Mouse (Mus musculus) heart, postnatal 0 days (tissue): ENCODE results near the gene Rsph10b. TPM values are rescaled to one million over a fixed set of nuclear protein-coding genes. Genes with fewer than 3 reads are reported as not detected.

Experiments used
- ATAC-seq: fragments of 200-750 bp; cut with Nextera tagmentation; 2 replicates; pipeline ENCODE4 v1.8.0; 2017; ENCODE audit warnings: low read depth, moderate number of reproducible peaks, moderate library complexity; ENCODE audit not compliant: insufficient read depth
- DNase-seq: peaks from one replicate; pipeline ENCODE4 v3.0.0-alpha.2; 2016; ENCODE audit warnings: low spot score
- H3K27ac ChIP-seq: fragments of 300-500 bp; sonication (generic); 2 replicates; pipeline ENCODE4 v1.5.1; 2014; ENCODE audit warnings: low read depth, mild to moderate bottlenecking
- H3K27me3 ChIP-seq: fragments of 300-500 bp; sonication (generic); 2 replicates; pipeline ENCODE4 v1.6.1; 2014; ENCODE audit warnings: low read length, mixed read lengths; ENCODE audit not compliant: control insufficient read depth, insufficient read depth
- H3K36me3 ChIP-seq: fragments of 300-500 bp; sonication (generic); replicated peaks from 2 replicates; pipeline ENCODE4 v1.6.1; 2014; ENCODE audit warnings: low read length, mixed read lengths; ENCODE audit not compliant: control insufficient read depth, insufficient read depth
- H3K4me1 ChIP-seq: fragments of 300-500 bp; sonication (generic); 2 replicates; pipeline ENCODE4 v1.6.1; 2014; ENCODE audit warnings: antibody characterized with exemption; ENCODE audit not compliant: control insufficient read depth, insufficient read depth
- H3K4me2 ChIP-seq: fragments of 300-500 bp; sonication (generic); 2 replicates; pipeline ENCODE4 v1.6.1; 2014; ENCODE audit warnings: low read depth, mild to moderate bottlenecking, low read length, moderate library complexity
- H3K4me3 ChIP-seq: fragments of 300-500 bp; sonication (generic); 2 replicates; pipeline ENCODE4 v1.5.1; 2014; ENCODE audit warnings: low read depth, low read length
- H3K9ac ChIP-seq: fragments of 300-500 bp; sonication (generic); replicated peaks from 2 replicates; pipeline ENCODE4 v1.6.1; 2014; ENCODE audit warnings: low read depth, low read length, mixed read lengths
- H3K9me3 ChIP-seq: fragments of 300-500 bp; sonication (generic); replicated peaks from 2 replicates; pipeline ENCODE4 v1.6.1; 2016; ENCODE audit warnings: low read length; ENCODE audit not compliant: control insufficient read depth
- CTCF ChIP-seq: IDR thresholded peaks from 2 replicates; pipeline ENCODE4 v1.5.1; 2016; ENCODE audit warnings: antibody characterized with exemption, control low read depth, low read depth
- EP300 ChIP-seq: IDR thresholded peaks from 2 replicates; pipeline ENCODE4 v1.6.1; 2016; ENCODE audit warnings: antibody characterized with exemption, low read depth
- WGBS: fragments of 180-500 bp; shearing (Covaris S2); extraction: QIAGEN DNeasy Blood & Tissue Kit; methylation state at CpG from one replicate; pipeline ENCODE4 v1.1.7; 2014; 5-methylcytosine and 5-hydroxymethylcytosine counted together
- polyA plus RNA-seq: library from polyadenylated mRNA; unstranded; fragments of >200 nt; fragmentation: Nextera tagmentation; extraction: Ambion mirVana; gene quantifications from 2 replicates; pipeline ENCODE4 v1.2.1, GENCODE M21; 2015
- total RNA-seq: library from RNA; depleted of rRNA; stranded (reverse); fragments of >200 nt; gene quantifications from 2 replicates; pipeline ENCODE4 v1.2.3, GENCODE M21; 2014; ENCODE audit warnings: low replicate concordance

Gene Rsph10b
- total and polyA plus RNA-seq, 2 experiments from 2014 or later, result 0.72 to 1.2 TPM

- 96% methylated on average over 8 of the region's 8 CpGs for WGBS
- DNase-seq (no peak), ATAC-seq (no peak)
- TF ChIP-seq CTCF (no peak), EP300 (no peak)
- Histone ChIP-seq H3K4me1 (no peaks in the 10 kb centered on the region), H3K9me3 (no peaks in the 10 kb centered on the region), H3K36me3 (peaks cover 72% of the 10 kb centered on the region), H3K4me2 (no peak within 1 kb of the TSS), H3K4me3 (no peak within 1 kb of the TSS), H3K27ac (no peak within 1 kb of the TSS), H3K27me3 (no peaks in the 10 kb centered on the region), H3K9ac (no peak within 1 kb of the TSS)
Measured at GRCm38 (mm10) chr5:143927875-143928274, 5.0 kb upstream of the Rsph10b start, which contains the start of gene Gm42421. Gm42421 (plus strand) TSS chr5:143928175.

- H3K4me3 ChIP-seq, result no peak overlapping the region
- DNase-seq (no peak), ATAC-seq (no peak)
- H3K36me3 ChIP-seq, result peaks cover 59% of the 10 kb centered on the region
- no peak overlapping the region for H3K9ac ChIP-seq
- no peak for TF ChIP-seq EP300
- TF ChIP-seq CTCF, result no peak
- no peaks in the 10 kb centered on the region for H3K4me1 ChIP-seq
- 91% methylated on average over 4 of the region's 4 CpGs for WGBS
- no peak overlapping the region for H3K27ac ChIP-seq
- H3K9me3 ChIP-seq, result no peaks in the 10 kb centered on the region
- no peak overlapping the region for H3K4me2 ChIP-seq
- H3K27me3 ChIP-seq, result no peaks in the 10 kb centered on the region
Measured at GRCm38 (mm10) chr5:143929291-143929690, 3.5 kb upstream of the Rsph10b start.

DNA sequence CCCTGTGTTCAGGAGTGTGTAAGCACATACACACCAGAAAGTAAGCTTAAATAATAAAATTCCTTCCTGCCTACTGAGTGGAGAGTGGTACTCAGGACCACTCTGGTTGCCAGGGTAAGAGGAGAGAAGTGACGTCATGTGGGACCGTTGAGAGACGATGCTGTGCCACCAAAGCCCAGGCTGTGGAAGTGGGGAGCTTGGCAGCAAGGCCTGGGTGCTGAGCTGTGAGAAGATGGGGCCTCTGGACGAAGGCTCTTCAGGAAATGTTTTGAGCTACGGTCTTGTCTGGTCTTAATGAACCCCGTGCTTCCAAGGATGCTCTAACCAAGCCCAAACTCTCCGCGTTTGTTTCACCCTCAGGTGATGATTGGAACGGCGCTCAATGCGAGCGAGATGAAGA lies 2.2 kb upstream of the Rsph10b start:
- DNase-seq (no peak), ATAC-seq (no peak)
- Histone ChIP-seq H3K27ac (no peak overlapping the region), H3K36me3 (peaks cover 46% of the 10 kb centered on the region), H3K4me3 (no peak overlapping the region), H3K4me2 (no peak overlapping the region), H3K27me3 (no peaks in the 10 kb centered on the region), H3K9me3 (no peaks in the 10 kb centered on the region), H3K4me1 (no peaks in the 10 kb centered on the region), H3K9ac (no peak overlapping the region)
- TF ChIP-seq CTCF (no peak), EP300 (no peak)
- 89% methylated on average over 12 of the region's 12 CpGs for WGBS

GRCm38 (mm10) chr5:143931863-143932580 lies 813 bp upstream of the Rsph10b start:
- no peak for ATAC-seq
- H3K27ac ChIP-seq, result no peak overlapping the region
- TF ChIP-seq EP300, result no peak
- no peaks in the 10 kb centered on the region for H3K27me3 ChIP-seq
- no peaks in the 10 kb centered on the region for H3K9me3 ChIP-seq
- 78% methylated on average over 6 of the region's 6 CpGs for WGBS
- DNase-seq, result no peak
- H3K9ac ChIP-seq, result no peak overlapping the region
- peaks cover 32% of the 10 kb centered on the region for H3K36me3 ChIP-seq
- H3K4me1 ChIP-seq, result no peaks in the 10 kb centered on the region
- no peak overlapping the region for H3K4me2 ChIP-seq
- H3K4me3 ChIP-seq, result no peak overlapping the region

GRCm38 (mm10) chr5:143933414-143933813 lies 579 bp downstream of the Rsph10b start:
- Histone ChIP-seq H3K4me2 (no peak overlapping the region), H3K9ac (no peak overlapping the region), H3K27ac (no peak overlapping the region), H3K4me1 (no peaks in the 10 kb centered on the region), H3K9me3 (no peaks in the 10 kb centered on the region), H3K36me3 (peaks cover 27% of the 10 kb centered on the region), H3K4me3 (no peak overlapping the region), H3K27me3 (no peaks in the 10 kb centered on the region)
- no peak for TF ChIP-seq CTCF
- TF ChIP-seq EP300, result no peak
- 77% methylated on average over 11 of the region's 11 CpGs for whole genome bisulfite sequencing
- ATAC-seq (no peak), DNase-seq (no peak)

DNA sequence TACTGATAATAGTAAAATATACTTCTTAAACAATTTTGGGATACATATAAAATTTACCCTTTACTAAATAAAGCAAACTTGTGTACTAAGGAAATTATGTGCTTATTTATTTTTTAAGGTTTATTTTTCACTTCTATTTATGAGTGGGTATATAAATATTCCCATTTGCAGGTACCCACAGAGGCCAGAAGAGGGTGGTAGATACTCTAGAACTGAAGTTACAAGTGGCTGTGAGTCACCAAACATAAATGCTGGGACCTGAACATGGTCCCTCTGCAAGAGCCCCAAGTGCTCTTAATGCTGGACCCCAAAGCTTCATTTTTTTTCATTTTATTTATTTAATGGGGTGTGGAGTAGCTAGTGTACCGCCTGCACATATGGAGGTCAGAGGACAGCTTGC lies 1.0 kb downstream of the Rsph10b start:
- DNase-seq (no peak), ATAC-seq (no peak)
- WGBS, result 97% methylated on average over 1 of the region's 1 CpGs
- Histone ChIP-seq H3K4me1 (no peaks in the 10 kb centered on the region), H3K4me2 (no peak overlapping the region), H3K27me3 (no peaks in the 10 kb centered on the region), H3K4me3 (no peak overlapping the region), H3K9me3 (no peaks in the 10 kb centered on the region), H3K36me3 (peaks cover 23% of the 10 kb centered on the region), H3K27ac (no peak overlapping the region), H3K9ac (no peak overlapping the region)
- TF ChIP-seq EP300, result no peak
- no peak for TF ChIP-seq CTCF
